Mouse (Mus musculus) MEL (cell line): Measurements from ENCODE around the gene Tlr8.

Source experiments
- CTCF ChIP-seq, 3 experiments: IDR thresholded peaks in 2 of 3; conservative IDR thresholded peaks in 1 of 3; 2 replicates each; pipeline ENCODE4 v1.5.1; 2011 to 2012; ENCODE audit warnings: low read length in 3 of 3, low read depth in 2 of 3, mild to moderate bottlenecking in 2 of 3, improper control_type of control experiment in 1 of 3, inconsistent platforms in 1 of 3, mixed read lengths in 1 of 3, moderate library complexity in 1 of 3; ENCODE audit not compliant: control insufficient read depth in 1 of 3, insufficient read depth in 1 of 3, poor library complexity in 1 of 3, severe bottlenecking in 1 of 3
- E2F4 ChIP-seq: IDR thresholded peaks from 2 replicates; pipeline ENCODE4 v1.6.1; 2011; ENCODE audit warnings: low read depth, low read length, improper control_type of control experiment, borderline replicate concordance
- EP300 ChIP-seq, 2 experiments: IDR thresholded peaks; 2 replicates each; pipeline ENCODE4 v1.6.1; 2011; ENCODE audit warnings: improper control_type of control experiment in 2 of 2, low read length in 2 of 2, low read depth in 1 of 2, mild to moderate bottlenecking in 1 of 2
- ETS1 ChIP-seq: IDR thresholded peaks from 2 replicates; pipeline ENCODE4 v1.6.1; 2012; ENCODE audit warnings: low read depth, mild to moderate bottlenecking, inconsistent platforms, low read length, improper control_type of control experiment, moderate library complexity
- POLR2A ChIP-seq, 2 experiments: IDR thresholded peaks; 2 replicates each; pipeline ENCODE4 v1.6.1; 2011 to 2012; ENCODE audit warnings: low read length in 2 of 2, mild to moderate bottlenecking in 2 of 2, control low read depth in 1 of 2, improper control_type of control experiment in 1 of 2, low read depth in 1 of 2, moderate library complexity in 1 of 2; ENCODE audit not compliant: control insufficient read depth in 1 of 2, insufficient read depth in 1 of 2, poor library complexity in 1 of 2
- POLR2AphosphoS2 ChIP-seq: IDR thresholded peaks from 2 replicates; pipeline ENCODE4 v1.6.1; 2011; ENCODE audit warnings: low read length, improper control_type of control experiment
- TCF12 ChIP-seq: IDR thresholded peaks from 2 replicates; pipeline ENCODE4 v1.6.1; 2014; ENCODE audit warnings: low read depth, mild to moderate bottlenecking, inconsistent platforms, low read length, improper control_type of control experiment, moderate library complexity

- no peak for TF ChIP-seq ETS1
- no peak for TF ChIP-seq POLR2A (IDR thresholded peaks at IDR 0.05; ENCODE audit: control insufficient read depth in 1 of 2, insufficient read depth in 1 of 2, low read depth in 1 of 2, low read length in 2 of 2, poor library complexity in 1 of 2)
- no peak for TF ChIP-seq CTCF (IDR thresholded peaks at IDR 0.05 in 2 of 3, conservative IDR thresholded peaks at IDR 0.05 in 1 of 3; ENCODE audit: control insufficient read depth in 1 of 3, insufficient read depth in 1 of 3, low read depth in 2 of 3, low read length in 3 of 3, poor library complexity in 1 of 3, severe bottlenecking in 1 of 3)
- no peak for TF ChIP-seq E2F4
- TF ChIP-seq EP300 (IDR thresholded peaks at IDR 0.05; ENCODE audit: low read depth in 1 of 2, low read length in 2 of 2): no peak
- TF ChIP-seq POLR2AphosphoS2: no peak
- TF ChIP-seq TCF12: no peak
These were observed 58.2 kb downstream of the Tlr8 start for GRCm38 (mm10) chrX:167205813-167206520.
